Comparison of ENCODE assay signal across 35 mouse cellular contexts in genomic region chr3:135357394-135357793, GRCm38 (mm10). TPM values are rescaled to one million over a fixed set of nuclear protein-coding genes. Genes with fewer than 3 reads are reported as not detected.
"Had no signal": no experiment of that assay in that cellular context is flagged by ENCODE, and none has a peak within 500 bp of the region (broad histone marks: within the 10 kb centered on the region; RNA-seq: fewer than 3 reads in every experiment).

No protein-coding gene starts in this region.

- DNase-seq: heart, postnatal 10 days; heart, postnatal 14 days; heart, postnatal 36 days; heart, postnatal 4 days; kidney, adult 11 months; kidney, adult 18-20 months; kidney, adult 2 months; kidney, adult 8-10 months; kidney, adult 9 months; kidney, postnatal 10 days; kidney, postnatal 14 days; kidney, postnatal 25 days; kidney, postnatal 36 days; kidney, postnatal 4 days; layer of hippocampus, adult 9-11 months; layer of hippocampus, postnatal 36 days had no signal

- H3K9ac ChIP-seq: heart, embryonic 12.5 days; heart, embryonic 13.5 days; heart, embryonic 15.5 days; hindbrain, embryonic 12.5 days; hindbrain, embryonic 13.5 days; hindbrain, embryonic 14.5 days; hindbrain, embryonic 15.5 days; intestine, embryonic 15.5 days; kidney, embryonic 15.5 days had no signal

- H3K4me2 ChIP-seq: heart, embryonic 11.5 days; heart, embryonic 12.5 days; heart, embryonic 13.5 days; heart, embryonic 15.5 days; hindbrain, embryonic 12.5 days; hindbrain, embryonic 13.5 days; hindbrain, embryonic 14.5 days; hindbrain, embryonic 15.5 days; intestine, embryonic 15.5 days; kidney, embryonic 15.5 days had no signal

- H3K4me1 ChIP-seq: heart, embryonic 12.5 days; heart, embryonic 13.5 days; heart, embryonic 15.5 days; hindbrain, embryonic 10.5 days; hindbrain, embryonic 12.5 days; hindbrain, embryonic 13.5 days; hindbrain, embryonic 15.5 days; intestine, embryonic 15.5 days; kidney, embryonic 15.5 days had no signal

- H3K4me3 ChIP-seq: heart, embryonic 12.5 days; heart, embryonic 13.5 days; heart, embryonic 15.5 days; hindbrain, embryonic 10.5 days; hindbrain, embryonic 12.5 days; hindbrain, embryonic 13.5 days; hindbrain, embryonic 15.5 days; intestine, embryonic 15.5 days; kidney, embryonic 15.5 days; layer of hippocampus, adult 2 months; left cerebral cortex, adult 2 months had no signal

- H3K27me3 ChIP-seq: heart, embryonic 12.5 days; heart, embryonic 13.5 days; heart, embryonic 15.5 days; hindbrain, embryonic 12.5 days; hindbrain, embryonic 13.5 days; hindbrain, embryonic 15.5 days; intestine, embryonic 15.5 days; kidney, embryonic 15.5 days had no signal

- H3K9me3 ChIP-seq: heart, embryonic 12.5 days; heart, embryonic 13.5 days; heart, embryonic 15.5 days; hindbrain, embryonic 10.5 days; hindbrain, embryonic 12.5 days; hindbrain, embryonic 13.5 days; hindbrain, embryonic 15.5 days; intestine, embryonic 15.5 days; kidney, embryonic 15.5 days had no signal

- H3K36me3 ChIP-seq: heart, embryonic 12.5 days; heart, embryonic 13.5 days; heart, embryonic 15.5 days; hindbrain, embryonic 10.5 days; hindbrain, embryonic 12.5 days; hindbrain, embryonic 13.5 days; hindbrain, embryonic 15.5 days; intestine, embryonic 15.5 days; kidney, embryonic 15.5 days had no signal

- H3K27ac ChIP-seq: heart, embryonic 13.5 days; heart, embryonic 15.5 days; hindbrain, embryonic 10.5 days; hindbrain, embryonic 12.5 days; hindbrain, embryonic 13.5 days; hindbrain, embryonic 14.5 days; hindbrain, embryonic 15.5 days; hindbrain, postnatal 0 days; intestine, embryonic 15.5 days; kidney, embryonic 15.5 days; kidney, postnatal 0 days; layer of hippocampus, adult 2 months; left cerebral cortex, adult 2 months had no signal

RNA-seq across cellular contexts. Expression of gene Slc9b1, which starts 9.6 kb away (rescaled TPM):
- total RNA-seq: hindbrain, postnatal 0 days; layer of hippocampus, adult 2 months; layer of hippocampus, postnatal 36 days had no signal
- polyA plus RNA-seq: heart, embryonic 12.5 days; heart, embryonic 13.5 days; heart, embryonic 14.5 days; heart, embryonic 15.5 days; heart, embryonic 16.5 days; hindbrain, embryonic 10.5 days; hindbrain, embryonic 11.5 days; hindbrain, embryonic 12.5 days; hindbrain, embryonic 15.5 days; hindbrain, postnatal 0 days; intestine, postnatal 0 days had no signal
